Mouse (Mus musculus) gastrocnemius, adult 2 months (tissue): ENCODE results near the gene Cdk9. TPM values are rescaled to one million over a fixed set of nuclear protein-coding genes. Genes with fewer than 3 reads are reported as not detected.

ENCODE experiments used
- DNase-seq: peaks from one replicate; pipeline ENCODE4 v3.0.0; 2022
- H3K27ac ChIP-seq: fragments of 200-600 bp; 2 replicates; pipeline ENCODE4 v1.8.1; 2022; ENCODE audit warnings: mild to moderate bottlenecking
- H3K4me3 ChIP-seq: fragments of 200-600 bp; 2 replicates; pipeline ENCODE4 v1.8.1; 2022; ENCODE audit warnings: mild to moderate bottlenecking, moderate library complexity
- CTCF ChIP-seq: fragments of 200-600 bp; IDR thresholded peaks from 2 replicates; pipeline ENCODE4 v1.8.1; 2022; ENCODE audit warnings: antibody characterized with exemption, mild to moderate bottlenecking, moderate library complexity
- intact Hi-C: fragments of 180-260 bp; cut with DNase I; formaldehyde crosslinking; loops from one replicate; pipeline ENCODE4 v1.15.1; 2025
- total RNA-seq, 2 experiments: library from RNA; stranded (reverse); gene quantifications; 2 replicates each; pipeline ENCODE4 v1.2.3; 2021

Cdk9 gene
- total RNA-seq, 2 experiments from 2014 or later = 20.2 to 22.0 TPM

- Histone ChIP-seq H3K4me3 (no peak overlapping the region), H3K27ac (no peak overlapping the region)
- no peak for DNase-seq
- TF ChIP-seq CTCF = no peak
- intact Hi-C loops = no loop called here
Observed at GRCm38 (mm10) chr2:32744272-32744982, 31.6 kb upstream of the Cdk9 start.

- Histone ChIP-seq H3K4me3 (peak overlapping the region; percentile 67), H3K27ac (no peak overlapping the region)
- no peak for DNase-seq
- intact Hi-C loops = no loop called here
- TF ChIP-seq CTCF = no peak
Observed at GRCm38 (mm10) chr2:32742173-32742531, 29.3 kb upstream of the Cdk9 start.

- peak; percentile 61 for DNase-seq
- intact Hi-C loops = no loop called here
- TF ChIP-seq CTCF = no peak
- Histone ChIP-seq H3K4me3 (peak overlapping the region; percentile 67), H3K27ac (peak overlapping the region; percentile 28; the same call in 1 of the 2 replicates)
Observed at GRCm38 (mm10) chr2:32741273-32742172, 28.6 kb upstream of the Cdk9 start.

GRCm38 (mm10) chr2:32740916-32741272 is 28.0 kb upstream of the Cdk9 start, which contains the start of gene 6330409D20Rik:
TSS of gene 6330409D20Rik (minus strand) at chr2:32741016.
- DNase-seq = no peak
- peak within 1 kb of the TSS; percentile 28; the same call in 1 of the 2 replicates for H3K27ac ChIP-seq
- peak within 1 kb of the TSS; percentile 67 for H3K4me3 ChIP-seq
- intact Hi-C loops = no loop called here
- TF ChIP-seq CTCF = no peak

- Histone ChIP-seq H3K27ac (peak overlapping the region; percentile 1; the same call in 1 of the 2 replicates), H3K4me3 (no peak overlapping the region; the same call in 1 of the 2 replicates)
- intact Hi-C loops = no loop called here
- TF ChIP-seq CTCF = no peak
- no peak for DNase-seq
Observed at GRCm38 (mm10) chr2:32739311-32739710, 26.4 kb upstream of the Cdk9 start.

GRCm38 (mm10) chr2:32737008-32737407 is 24.1 kb upstream of the Cdk9 start:
- no peak for DNase-seq
- intact Hi-C loops = no loop called here
- H3K27ac ChIP-seq = peak overlapping the region; percentile 75
- no peak for TF ChIP-seq CTCF
- H3K4me3 ChIP-seq = peak overlapping the region; percentile 37

GRCm38 (mm10) chr2:32736306-32736829 is 23.5 kb upstream of the Cdk9 start:
- intact Hi-C loops = no loop called here
- peak overlapping the region; percentile 48 for H3K4me3 ChIP-seq
- DNase-seq = no peak
- H3K27ac ChIP-seq = peak overlapping the region; percentile 75
- no peak for TF ChIP-seq CTCF

GRCm38 (mm10) chr2:32734933-32735332 is 22.1 kb upstream of the Cdk9 start:
- TF ChIP-seq CTCF = no peak
- H3K27ac ChIP-seq = peak overlapping the region; percentile 75
- peak overlapping the region; percentile 48 for H3K4me3 ChIP-seq
- intact Hi-C loops = no loop called here
- peak; percentile 62 for DNase-seq

GRCm38 (mm10) chr2:32734480-32734879 is 21.6 kb upstream of the Cdk9 start:
- H3K4me3 ChIP-seq = peak overlapping the region; percentile 36
- H3K27ac ChIP-seq = peak overlapping the region; percentile 75
- intact Hi-C loops = no loop called here

GRCm38 (mm10) chr2:32732695-32733094 is 19.8 kb upstream of the Cdk9 start:
- TF ChIP-seq CTCF = no peak
- H3K27ac ChIP-seq = peak overlapping the region; percentile 87

More at GRCm38 (mm10) chr2:32734480-32734879, 21.6 kb upstream of the Cdk9 start:
- TF ChIP-seq CTCF = no peak
- DNase-seq = no peak

GRCm38 (mm10) chr2:32731911-32732310 is 19.0 kb upstream of the Cdk9 start:
- peak overlapping the region; percentile 87 for H3K27ac ChIP-seq
- intact Hi-C loops = no loop called here
- DNase-seq = no peak
- TF ChIP-seq CTCF = no peak
- peak overlapping the region; percentile 79 for H3K4me3 ChIP-seq

More at GRCm38 (mm10) chr2:32732695-32733094, 19.8 kb upstream of the Cdk9 start:
- DNase-seq = no peak
- intact Hi-C loops = no loop called here
- peak overlapping the region; percentile 79 for H3K4me3 ChIP-seq

GRCm38 (mm10) chr2:32730854-32731253 is 18.0 kb upstream of the Cdk9 start:
- DNase-seq = no peak
- Histone ChIP-seq H3K4me3 (peak overlapping the region; percentile 79), H3K27ac (peak overlapping the region; percentile 87)
- TF ChIP-seq CTCF = no peak
- intact Hi-C loops = no loop called here

- no peak for TF ChIP-seq CTCF
- H3K4me3 ChIP-seq = peak overlapping the region; percentile 79
Observed at GRCm38 (mm10) chr2:32729547-32729946, 16.7 kb upstream of the Cdk9 start.

More at GRCm38 (mm10) chr2:32729547-32729946, 16.7 kb upstream of the Cdk9 start:
- DNase-seq = no peak
- peak overlapping the region; percentile 87 for H3K27ac ChIP-seq
- intact Hi-C loops = no loop called here
